Mouse (Mus musculus) stomach, embryonic 15.5 days (tissue): ENCODE measurements at regions not wholly inside any gene's neighbourhood (a gene's known extent, or its start where the extent isn't known, plus 50 kb on each side); places are given as distances from the start of the nearest gene placed in this dataset.

Source experiments
- ATAC-seq: fragments of 200-750 bp; cut with Nextera tagmentation; 2 replicates; pipeline ENCODE4 v1.8.0; 2017; ENCODE audit warnings: low read depth, moderate number of reproducible peaks, moderate TSS enrichment; ENCODE audit not compliant: insufficient read depth, low FRiP score
- H3K27ac ChIP-seq: fragments of 300-500 bp; sonication (generic); 2 replicates; pipeline ENCODE4 v1.5.1; 2015; ENCODE audit warnings: mild to moderate bottlenecking, inconsistent platforms
- H3K27me3 ChIP-seq: fragments of 300-500 bp; sonication (generic); replicated peaks from 2 replicates; pipeline ENCODE4 v1.6.1; 2015; ENCODE audit warnings: inconsistent platforms
- H3K36me3 ChIP-seq: fragments of 300-500 bp; sonication (generic); 2 replicates; pipeline ENCODE4 v1.6.1; 2015; ENCODE audit warnings: inconsistent platforms
- H3K4me1 ChIP-seq: fragments of 300-500 bp; sonication (generic); 2 replicates; pipeline ENCODE4 v1.6.1; 2015; ENCODE audit warnings: inconsistent platforms
- H3K4me2 ChIP-seq: fragments of 300-500 bp; sonication (generic); 2 replicates; pipeline ENCODE4 v1.6.1; 2015; ENCODE audit warnings: mild to moderate bottlenecking, inconsistent platforms
- H3K4me3 ChIP-seq: fragments of 300-500 bp; sonication (generic); replicated peaks from 2 replicates; pipeline ENCODE4 v1.5.1; 2015; ENCODE audit warnings: inconsistent platforms
- H3K9ac ChIP-seq: fragments of 300-500 bp; sonication (generic); 2 replicates; pipeline ENCODE4 v1.6.1; 2015; ENCODE audit warnings: inconsistent platforms
- H3K9me3 ChIP-seq: fragments of 300-500 bp; sonication (generic); 2 replicates; pipeline ENCODE4 v1.6.1; 2016; ENCODE audit warnings: inconsistent platforms
- WGBS: fragments of 180-500 bp; shearing (Covaris S2); methylation state at CpG from one replicate; pipeline ENCODE4 v1.1.7; 2015; 5-methylcytosine and 5-hydroxymethylcytosine counted together

DNA sequence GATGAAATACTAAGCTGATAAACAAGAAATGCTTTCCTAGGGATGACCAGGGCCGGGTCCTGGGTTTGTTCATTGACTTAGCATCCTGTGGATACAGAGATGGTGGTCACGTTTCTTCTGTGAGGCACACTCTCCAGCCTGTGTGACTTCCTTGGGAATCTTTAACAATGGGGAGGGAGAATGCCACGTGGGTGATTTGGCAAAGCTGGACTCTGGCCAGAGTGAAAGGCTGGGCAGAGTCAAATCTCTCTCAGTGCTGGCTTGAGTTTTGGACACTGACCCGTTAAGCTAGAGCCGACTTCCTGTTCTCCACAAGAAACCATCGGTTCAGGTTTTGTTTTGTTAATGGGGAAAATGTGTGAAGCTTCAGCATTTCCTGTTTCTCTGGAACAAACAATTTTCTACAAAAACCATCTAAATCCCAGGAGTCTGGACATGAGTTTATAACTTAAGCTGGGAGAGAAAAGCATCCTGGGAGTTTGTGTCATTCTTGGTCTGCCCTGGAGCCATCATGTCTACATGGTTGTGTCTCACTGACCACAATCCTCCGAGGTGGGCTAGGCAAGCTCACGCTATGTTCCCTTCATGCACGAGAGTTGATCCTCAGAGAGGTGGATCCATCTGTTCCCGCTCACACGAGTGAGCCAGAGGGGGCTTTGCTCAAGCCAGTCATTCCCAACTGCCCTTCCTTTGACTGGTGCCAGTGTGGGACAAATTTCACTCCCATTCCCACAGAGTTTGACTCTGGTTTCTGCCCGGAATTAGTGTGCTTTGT lies 190.0 kb downstream of the Pten start:
- no peak overlapping the region for H3K27ac ChIP-seq
- ATAC-seq = no peak
- 76% methylated on average over 12 of the region's 12 CpGs for WGBS

DNA sequence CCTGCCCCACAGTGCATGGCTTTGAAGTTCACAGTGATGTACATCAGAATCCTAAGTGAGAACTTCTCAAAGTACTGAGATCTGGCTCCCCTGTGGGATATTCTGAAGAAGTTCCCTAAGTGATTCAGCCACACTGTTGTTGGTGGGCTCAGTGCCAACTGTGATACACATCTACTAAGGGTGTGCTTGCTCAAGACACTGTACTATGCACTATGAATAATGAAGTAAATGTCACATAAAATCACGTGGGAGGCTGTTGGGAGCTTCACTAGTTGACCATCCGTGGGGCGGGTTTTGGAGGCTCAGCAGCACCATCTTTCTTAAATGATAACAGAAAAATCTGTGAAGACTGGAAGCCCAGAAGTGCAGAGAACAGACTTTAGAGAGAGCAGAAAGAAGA lies 193.0 kb downstream of the Pten start:
- Histone ChIP-seq H3K9ac (no peak overlapping the region), H3K36me3 (no peaks in the 10 kb centered on the region), H3K4me2 (no peak overlapping the region), H3K4me1 (peaks cover 8% of the 10 kb centered on the region; the same call in 1 of the 2 replicates), H3K27me3 (no peaks in the 10 kb centered on the region), H3K4me3 (no peak overlapping the region), H3K9me3 (no peaks in the 10 kb centered on the region), H3K27ac (no peak overlapping the region)
- 59% methylated on average over 3 of the region's 3 CpGs for WGBS
- no peak for ATAC-seq

More for the DNA sequence above, 190.0 kb downstream of the Pten start:
- Histone ChIP-seq H3K9ac (no peak overlapping the region), H3K9me3 (no peaks in the 10 kb centered on the region), H3K4me2 (no peak overlapping the region), H3K4me1 (0 out of 2 replicates have a peak, but pooled peaks cover 2% of the 10 kb centered on the region), H3K27me3 (no peaks in the 10 kb centered on the region), H3K4me3 (no peak overlapping the region), H3K36me3 (no peaks in the 10 kb centered on the region)

DNA sequence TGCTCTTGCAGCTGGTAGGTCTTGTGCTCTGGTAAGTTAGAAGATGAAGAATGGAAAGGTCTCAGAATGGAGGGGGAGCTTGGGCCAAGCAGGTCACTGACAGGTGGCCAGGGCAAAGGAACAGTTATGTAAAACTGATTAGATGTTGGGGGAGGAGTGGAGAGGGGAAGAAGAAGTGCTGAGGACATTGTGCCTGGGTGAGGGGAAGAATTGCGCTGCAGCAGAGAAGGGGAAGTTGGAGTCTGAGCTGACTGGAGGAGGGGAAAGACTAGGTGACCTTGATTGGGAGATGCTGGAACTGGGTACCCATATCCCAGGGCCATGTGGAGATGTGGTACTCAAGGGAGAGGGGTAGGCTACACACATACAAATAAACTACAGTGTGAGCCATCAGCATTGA lies 193.5 kb downstream of the Pten start:
- no peak overlapping the region for H3K9ac ChIP-seq
- peaks cover 8% of the 10 kb centered on the region; the same call in 1 of the 2 replicates for H3K4me1 ChIP-seq
- no peak overlapping the region for H3K4me3 ChIP-seq
- no peak overlapping the region for H3K27ac ChIP-seq
- H3K4me2 ChIP-seq = no peak overlapping the region
- no peaks in the 10 kb centered on the region for H3K9me3 ChIP-seq
- no peaks in the 10 kb centered on the region for H3K36me3 ChIP-seq
- WGBS = 79% methylated on average over 1 of the region's 1 CpGs
- no peaks in the 10 kb centered on the region for H3K27me3 ChIP-seq
- ATAC-seq = no peak

DNA sequence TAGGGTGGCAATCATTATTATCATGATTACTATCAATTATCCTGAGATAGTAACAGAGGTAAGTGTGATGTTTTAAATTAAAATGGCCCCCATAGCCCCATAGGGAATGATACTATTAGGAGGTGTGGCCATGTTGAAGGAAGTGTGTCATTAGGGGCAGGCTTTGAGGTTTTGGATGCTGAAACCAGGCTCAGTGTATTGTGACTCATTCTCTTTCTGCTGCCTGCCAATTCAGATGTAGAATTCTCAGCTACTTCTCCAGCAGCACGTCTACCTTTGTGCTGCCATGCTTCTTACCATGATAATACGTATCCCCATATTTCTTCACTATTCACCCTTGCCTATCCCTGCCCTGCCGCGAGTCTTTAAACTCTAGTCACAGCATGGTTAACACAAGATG lies 195.1 kb downstream of the Pten start:
- no peaks in the 10 kb centered on the region for H3K9me3 ChIP-seq
- no peak for ATAC-seq
- WGBS = 90% methylated on average over 4 of the region's 4 CpGs
- H3K27me3 ChIP-seq = no peaks in the 10 kb centered on the region
- no peak overlapping the region for H3K27ac ChIP-seq
- H3K9ac ChIP-seq = no peak overlapping the region
- no peak overlapping the region for H3K4me3 ChIP-seq
- no peak overlapping the region for H3K4me2 ChIP-seq
- H3K36me3 ChIP-seq = no peaks in the 10 kb centered on the region
- H3K4me1 ChIP-seq = peaks cover 6% of the 10 kb centered on the region; the same call in 1 of the 2 replicates

DNA sequence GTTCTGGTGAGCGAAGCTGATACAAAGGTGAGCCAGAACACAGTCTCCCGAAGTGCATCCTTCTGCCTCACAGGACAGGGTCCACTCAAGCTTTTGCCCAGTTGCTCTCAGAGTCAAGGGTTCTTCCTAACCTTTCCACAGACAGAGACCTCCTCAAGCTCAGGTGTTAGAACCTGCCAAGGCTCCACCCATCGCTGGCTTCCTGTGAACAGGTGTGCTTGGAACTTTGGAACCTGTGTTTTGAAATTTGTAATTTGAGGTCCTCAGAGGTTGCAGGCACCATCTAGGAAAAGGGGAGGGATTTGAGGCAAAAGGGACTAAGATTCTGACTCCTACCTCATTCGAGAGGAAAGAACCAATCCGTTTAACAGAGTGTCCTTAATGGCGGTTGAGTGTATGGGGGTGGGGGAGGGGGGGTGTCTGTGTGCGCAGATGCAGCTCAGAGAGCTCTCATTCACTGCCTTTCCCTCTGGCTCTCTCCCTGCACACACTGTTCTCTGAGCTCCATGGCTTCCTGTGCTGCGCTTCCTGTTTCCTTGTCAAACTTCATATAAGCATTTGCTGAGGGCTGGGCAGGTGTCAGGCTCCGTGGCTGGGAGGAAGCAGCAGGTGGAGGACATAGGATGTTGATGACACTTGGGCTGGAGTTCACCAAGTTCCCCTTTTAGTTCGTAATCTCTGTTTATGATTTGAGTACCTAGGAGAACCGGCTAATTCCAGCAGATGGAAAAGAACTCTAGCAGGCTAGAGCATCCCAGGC lies 195.8 kb downstream of the Pten start:
- WGBS = 57% methylated on average over 11 of the region's 11 CpGs
- H3K27me3 ChIP-seq = no peaks in the 10 kb centered on the region
- H3K27ac ChIP-seq = no peak overlapping the region
- H3K4me1 ChIP-seq = peaks cover 6% of the 10 kb centered on the region; the same call in 1 of the 2 replicates
- H3K4me3 ChIP-seq = no peak overlapping the region
- no peak overlapping the region for H3K4me2 ChIP-seq
- no peak overlapping the region for H3K9ac ChIP-seq
- ATAC-seq = no peak
- H3K36me3 ChIP-seq = no peaks in the 10 kb centered on the region
- H3K9me3 ChIP-seq = no peaks in the 10 kb centered on the region

DNA sequence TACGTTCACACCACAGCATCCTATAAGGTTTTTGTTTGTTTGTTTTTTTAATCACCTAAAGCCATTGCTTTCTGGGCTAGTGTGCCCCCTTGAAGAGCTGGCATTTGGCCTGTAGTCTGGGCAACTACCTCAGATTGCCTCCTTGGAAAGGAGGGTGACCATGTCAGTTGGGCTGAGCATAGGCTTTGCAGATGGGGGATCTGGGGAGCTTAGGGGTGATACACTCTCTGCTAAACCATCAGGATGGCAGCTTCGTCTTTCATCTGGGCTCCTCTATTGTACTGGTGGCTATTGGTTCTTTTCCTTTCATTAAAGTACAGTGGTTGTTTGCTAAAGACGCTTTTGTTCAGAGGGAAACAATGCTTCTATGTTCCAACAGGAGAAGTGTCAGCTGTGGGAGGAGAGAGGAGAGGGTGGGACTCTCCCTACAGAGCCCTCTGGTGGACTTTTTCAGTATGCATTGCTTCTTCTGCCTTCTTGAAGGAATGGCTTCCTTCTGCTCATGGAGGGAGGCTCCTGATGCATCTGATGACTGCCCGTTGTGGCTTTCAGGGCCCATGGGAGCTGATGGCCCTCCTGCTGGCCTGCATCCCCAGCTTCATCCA lies 196.8 kb downstream of the Pten start:
- no peaks in the 10 kb centered on the region for H3K9me3 ChIP-seq
- H3K27ac ChIP-seq = no peak overlapping the region
- H3K4me3 ChIP-seq = no peak overlapping the region
- 47% methylated on average over 4 of the region's 4 CpGs for WGBS
- no peaks in the 10 kb centered on the region for H3K36me3 ChIP-seq
- ATAC-seq = no peak
- no peak overlapping the region for H3K4me2 ChIP-seq
- no peak overlapping the region for H3K9ac ChIP-seq
- H3K4me1 ChIP-seq = peaks cover 6% of the 10 kb centered on the region; the same call in 1 of the 2 replicates
- H3K27me3 ChIP-seq = no peaks in the 10 kb centered on the region

DNA sequence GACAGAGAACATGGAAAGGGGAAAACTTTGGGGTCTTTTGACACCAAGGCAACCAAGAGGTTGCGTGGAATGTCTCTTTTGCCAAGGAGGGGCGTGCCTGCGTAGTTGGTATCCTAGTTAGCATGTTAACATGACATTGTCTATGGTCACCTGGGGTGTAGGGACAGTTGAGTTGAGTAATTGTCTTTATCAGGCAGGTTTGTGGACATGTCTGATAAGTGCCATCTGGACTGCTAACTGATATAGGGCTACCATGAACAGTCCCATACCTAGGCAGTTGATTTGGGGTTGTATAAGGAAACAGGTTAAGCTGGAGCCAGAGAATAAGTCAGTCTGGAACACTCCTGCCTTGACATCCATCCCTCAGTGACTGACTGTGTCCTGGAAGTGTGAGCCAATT lies 197.6 kb downstream of the Pten start:
- Histone ChIP-seq H3K4me3 (no peak overlapping the region), H3K36me3 (no peaks in the 10 kb centered on the region), H3K9me3 (no peaks in the 10 kb centered on the region), H3K4me2 (no peak overlapping the region), H3K27me3 (no peaks in the 10 kb centered on the region), H3K27ac (no peak overlapping the region), H3K9ac (no peak overlapping the region), H3K4me1 (peaks cover 6% of the 10 kb centered on the region; the same call in 1 of the 2 replicates)
- ATAC-seq = no peak
- WGBS = 96% methylated on average over 3 of the region's 3 CpGs

DNA sequence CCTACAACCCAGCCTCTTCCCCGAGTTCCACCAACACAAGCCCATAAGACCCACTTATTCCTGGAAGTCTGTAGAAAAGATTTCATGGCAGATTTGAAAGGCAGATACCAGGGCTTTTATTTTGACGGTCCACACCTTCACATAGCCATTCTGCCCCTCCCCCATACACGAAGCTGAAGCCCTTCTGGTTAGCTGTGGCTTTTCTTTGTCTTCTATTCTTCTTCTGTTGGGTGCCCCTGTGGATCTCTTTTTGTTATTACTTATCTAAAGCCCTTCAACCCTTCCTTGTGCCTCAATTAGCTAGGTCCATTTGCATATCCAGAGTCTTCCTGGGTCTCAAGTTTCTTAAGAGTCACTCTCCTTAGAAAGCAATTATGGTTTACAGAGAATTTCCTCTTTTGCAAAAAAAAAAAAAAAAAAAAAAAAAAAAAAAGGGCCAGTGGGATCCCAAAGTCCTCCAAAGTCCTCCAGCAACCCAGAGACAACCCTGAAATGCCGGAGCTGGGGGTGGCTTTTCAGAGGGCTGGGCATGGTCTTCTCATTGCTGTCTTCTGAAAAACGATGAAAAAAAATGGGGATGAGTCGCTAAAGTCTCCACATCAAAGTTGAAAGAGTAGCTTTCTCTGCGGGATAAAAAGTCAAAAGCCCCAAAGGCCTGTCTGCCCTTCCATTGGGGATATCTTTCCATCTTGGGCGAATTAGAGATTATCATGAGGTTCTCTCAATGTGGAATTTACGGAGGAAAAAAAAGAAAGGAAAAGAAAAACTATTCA lies 199.0 kb downstream of the Pten start:
- H3K27me3 ChIP-seq = no peaks in the 10 kb centered on the region
- peaks cover 6% of the 10 kb centered on the region; the same call in 1 of the 2 replicates for H3K4me1 ChIP-seq
- no peak for ATAC-seq
- WGBS = 13% methylated on average over 9 of the region's 9 CpGs
- H3K4me2 ChIP-seq = peak overlapping the region; percentile 51
- H3K36me3 ChIP-seq = no peaks in the 10 kb centered on the region
- H3K27ac ChIP-seq = no peak overlapping the region
- no peak overlapping the region for H3K9ac ChIP-seq
- H3K4me3 ChIP-seq = peak overlapping the region; percentile 27
- H3K9me3 ChIP-seq = no peaks in the 10 kb centered on the region

DNA sequence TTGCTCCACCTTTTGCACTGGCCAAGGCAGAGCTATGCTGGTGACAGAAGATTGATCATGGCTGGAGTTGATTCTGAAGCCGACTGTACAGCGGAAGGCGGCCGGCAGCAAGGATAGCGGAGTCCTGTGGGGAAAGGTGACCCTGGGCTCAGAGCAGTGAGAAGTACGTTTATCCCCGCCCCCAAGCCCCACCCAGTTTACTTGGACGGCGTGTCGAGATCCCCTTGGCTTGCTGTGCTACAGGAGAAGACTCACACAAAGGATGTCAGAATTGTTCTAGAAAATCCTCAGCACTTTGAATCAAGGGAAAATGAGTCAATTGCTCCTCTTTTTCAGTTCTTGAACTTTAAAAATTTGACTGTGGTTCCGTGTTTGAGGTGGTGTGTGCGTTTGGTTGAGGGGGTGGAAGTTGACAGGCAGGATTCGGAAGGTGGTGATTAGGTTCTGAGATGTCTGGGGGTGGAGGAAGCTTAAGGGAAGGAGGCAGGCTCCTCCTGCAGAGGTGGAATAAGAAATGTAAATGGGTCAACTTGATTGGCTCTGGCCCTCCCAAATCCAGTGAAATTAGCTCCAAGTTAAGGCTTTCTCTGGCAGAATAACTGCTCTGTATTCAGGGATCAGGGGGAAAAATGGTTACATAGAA lies 199.7 kb downstream of the Pten start:
- ATAC-seq = peak; percentile 20; the same call in 1 of the 2 replicates
- Histone ChIP-seq H3K9me3 (no peaks in the 10 kb centered on the region), H3K4me3 (peak overlapping the region; percentile 27), H3K36me3 (no peaks in the 10 kb centered on the region), H3K27ac (no peak overlapping the region), H3K4me2 (peak overlapping the region; percentile 51), H3K9ac (no peak overlapping the region), H3K4me1 (peaks cover 6% of the 10 kb centered on the region; the same call in 1 of the 2 replicates), H3K27me3 (no peaks in the 10 kb centered on the region)
- 4% methylated on average over 13 of the region's 13 CpGs for WGBS

DNA sequence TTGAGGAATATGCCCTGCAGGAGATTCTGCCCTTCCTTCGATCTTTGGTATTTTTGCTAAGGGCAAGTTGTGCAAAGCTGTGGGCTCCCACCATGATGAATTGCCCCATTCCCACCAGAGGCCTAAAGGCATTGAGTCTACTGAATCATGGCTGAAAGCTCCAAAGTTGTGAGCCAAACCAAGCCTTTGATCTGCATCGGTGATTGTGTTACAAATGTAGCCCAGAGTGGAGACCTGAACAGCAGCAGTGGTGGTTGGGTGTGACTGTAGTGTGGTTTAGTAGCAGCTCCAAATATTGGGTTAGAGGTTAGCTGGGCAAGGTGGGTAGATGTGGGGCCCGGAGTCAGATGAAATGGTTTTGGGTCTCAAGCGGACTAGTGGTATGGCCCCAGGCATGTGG lies 201.0 kb downstream of the Pten start:
- H3K4me3 ChIP-seq = no peak overlapping the region
- H3K36me3 ChIP-seq = no peaks in the 10 kb centered on the region
- H3K4me2 ChIP-seq = no peak overlapping the region
- WGBS = 98% methylated on average over 4 of the region's 4 CpGs
- H3K27me3 ChIP-seq = no peaks in the 10 kb centered on the region
- H3K4me1 ChIP-seq = peaks cover 6% of the 10 kb centered on the region; the same call in 1 of the 2 replicates
- no peaks in the 10 kb centered on the region for H3K9me3 ChIP-seq
- ATAC-seq = no peak
- no peak overlapping the region for H3K27ac ChIP-seq
- H3K9ac ChIP-seq = no peak overlapping the region

DNA sequence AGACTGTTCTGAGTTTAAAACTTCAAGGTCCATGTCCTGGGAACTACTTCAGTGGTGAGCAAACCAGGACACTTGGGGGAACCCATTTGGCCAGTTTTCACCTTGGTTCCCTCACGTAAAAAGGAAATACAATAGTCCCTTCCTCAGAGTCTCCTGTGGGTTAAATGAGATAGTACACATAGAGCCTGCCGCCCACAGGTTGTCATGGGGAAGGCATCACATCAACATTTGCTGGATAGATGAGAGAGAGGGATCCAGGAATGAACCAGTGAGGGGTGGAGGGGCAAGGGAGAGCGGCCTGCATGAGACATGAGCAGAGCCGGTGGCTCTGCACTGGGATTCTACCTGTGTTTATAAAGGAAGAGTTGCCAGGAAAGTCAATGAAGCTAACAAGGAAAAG lies 201.5 kb downstream of the Pten start:
- H3K9ac ChIP-seq = no peak overlapping the region
- no peak for ATAC-seq

More for the DNA sequence above, 201.5 kb downstream of the Pten start:
- no peaks in the 10 kb centered on the region for H3K36me3 ChIP-seq
- H3K4me1 ChIP-seq = peaks cover 6% of the 10 kb centered on the region; the same call in 1 of the 2 replicates
- H3K9me3 ChIP-seq = no peaks in the 10 kb centered on the region
- no peaks in the 10 kb centered on the region for H3K27me3 ChIP-seq
- H3K4me3 ChIP-seq = no peak overlapping the region
- H3K4me2 ChIP-seq = no peak overlapping the region
- no peak overlapping the region for H3K27ac ChIP-seq
- WGBS = 89% methylated on average over 4 of the region's 4 CpGs
